Mouse (Mus musculus) liver, postnatal 0 days (tissue): Measurements from ENCODE around the gene Shld1.
A peak's percentile ranks its signal among the peaks of the same experiment; 100 is the strongest.

Source experiments
- CTCF ChIP-seq: sonication (generic); IDR thresholded peaks from 2 replicates; pipeline ENCODE4 v1.5.1; 2016; ENCODE audit warnings: antibody characterized with exemption, low read depth
- EP300 ChIP-seq: IDR thresholded peaks from 2 replicates; pipeline ENCODE4 v1.6.1; 2016; ENCODE audit warnings: antibody characterized with exemption, low read depth, mild to moderate bottlenecking

DNA sequence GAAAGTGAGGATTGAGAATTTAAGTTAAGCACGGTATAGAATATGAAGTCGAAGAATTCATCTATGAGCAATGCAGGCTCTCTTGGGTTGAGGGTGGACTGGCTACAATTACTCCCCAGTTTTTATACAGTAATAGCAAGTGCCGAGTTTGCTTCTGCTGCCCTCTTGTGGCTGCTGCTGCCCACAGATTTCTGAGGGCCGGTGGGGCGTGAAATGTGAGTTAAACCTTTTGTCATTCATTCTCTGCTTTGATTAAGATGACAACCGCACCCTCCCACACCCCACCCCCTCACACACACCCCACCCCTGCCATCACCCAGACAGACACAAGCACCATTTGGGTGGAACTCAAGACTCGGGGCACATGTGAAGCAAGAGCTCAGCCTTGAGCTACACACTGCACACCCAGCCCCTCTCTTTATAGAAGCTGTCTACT lies 14.7 kb downstream of the Shld1 start:
- TF ChIP-seq CTCF: peak; percentile 93
- no peak for TF ChIP-seq EP300
